Mouse (Mus musculus) spleen, adult 2 months (tissue): ENCODE results near the gene Sh3tc1.

Experiments used
- CTCF ChIP-seq: fragments of 200-500 bp; IDR thresholded peaks from 2 replicates; pipeline ENCODE4 v1.5.1; 2011; ENCODE audit warnings: mild to moderate bottlenecking, inconsistent platforms; ENCODE audit not compliant: insufficient read depth, insufficient read length, insufficient replicate concordance; ENCODE audit errors: extremely low read depth
- POLR2A ChIP-seq: fragments of 200-500 bp; IDR thresholded peaks from 2 replicates; pipeline ENCODE4 v1.6.1; 2011; ENCODE audit warnings: low read depth, low read length, inconsistent platforms

DNA sequence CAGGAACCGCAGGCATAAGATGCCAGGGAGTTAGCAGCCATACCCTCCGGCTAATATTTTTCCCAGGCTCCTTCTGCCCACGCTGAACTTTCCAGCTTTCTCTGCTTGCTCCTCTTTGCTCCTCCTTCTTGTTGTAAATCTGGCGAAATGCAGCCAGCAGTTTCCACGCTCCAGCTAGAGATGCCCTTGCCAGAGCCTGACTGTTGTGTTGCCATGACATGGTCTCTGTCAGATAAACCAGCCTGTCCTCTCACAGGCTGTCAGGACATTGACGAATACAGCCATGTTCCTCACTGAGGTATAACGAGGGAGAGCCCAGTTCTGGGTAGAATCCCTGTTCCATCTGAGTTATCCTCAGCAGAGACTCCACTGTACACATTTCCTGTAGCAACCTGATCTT lies 29.2 kb upstream of the Sh3tc1 start:
- TF ChIP-seq CTCF (no peak), POLR2A (no peak)
